Mouse (Mus musculus): Measurements from ENCODE around the gene Fam53a.

GRCm38 (mm10) chr5:33651921-33652782, 22.7 kb upstream of the Fam53a start, which contains the start of gene Slbp:
- TF ChIP-seq GATA1 (IDR thresholded peaks at IDR 0.05; ENCODE audit: low read length): 0 out of 2 replicates have a peak, but pooled peaks have one; percentile 35
- TF ChIP-seq TAL1 (IDR thresholded peaks at IDR 0.05; ENCODE audit: low read length): no peak
